Mouse (Mus musculus): ENCODE measurements at regions not wholly inside any gene's neighbourhood (a gene's known extent, or its start where the extent isn't known, plus 50 kb on each side); places are given as distances from the start of the nearest gene placed in this dataset.

DNA sequence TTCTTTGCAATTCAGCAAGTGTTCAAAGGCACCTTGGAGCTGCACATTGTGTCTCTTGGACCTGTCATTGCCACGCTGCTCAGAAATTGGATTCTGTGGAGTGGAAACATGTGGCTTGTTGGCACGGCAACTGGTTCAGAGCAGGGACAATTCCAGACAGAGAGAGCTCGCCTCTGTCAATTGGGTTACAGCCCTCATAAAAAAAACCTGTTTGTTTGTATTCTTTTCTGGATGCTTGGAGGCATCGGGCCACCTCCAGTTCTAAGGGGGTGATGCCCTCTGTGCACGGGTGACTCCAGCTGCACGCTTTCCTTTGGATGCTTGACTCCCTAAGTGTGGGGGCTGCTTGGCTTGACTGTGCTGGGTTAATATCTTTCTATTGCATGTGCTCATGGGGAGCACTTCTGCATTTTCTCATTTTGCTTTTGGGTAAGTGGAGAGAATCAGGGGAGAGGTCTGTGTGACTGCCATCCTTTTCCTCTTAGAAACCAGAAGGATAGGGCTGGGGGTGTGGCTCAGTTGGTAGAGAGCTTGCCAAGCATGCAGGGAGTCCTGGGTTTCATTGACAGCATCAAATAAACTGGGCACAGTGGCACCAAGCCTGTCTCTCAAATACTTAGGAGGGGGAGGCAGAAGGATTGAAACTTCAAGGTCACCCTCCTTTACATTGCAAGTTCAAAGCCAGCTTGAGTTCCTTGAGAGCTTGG, 130.6 kb upstream of the Auts2 start:
- no peak for DNase-seq (ENCODE audit: extremely low spot score, low spot score)

DNA sequence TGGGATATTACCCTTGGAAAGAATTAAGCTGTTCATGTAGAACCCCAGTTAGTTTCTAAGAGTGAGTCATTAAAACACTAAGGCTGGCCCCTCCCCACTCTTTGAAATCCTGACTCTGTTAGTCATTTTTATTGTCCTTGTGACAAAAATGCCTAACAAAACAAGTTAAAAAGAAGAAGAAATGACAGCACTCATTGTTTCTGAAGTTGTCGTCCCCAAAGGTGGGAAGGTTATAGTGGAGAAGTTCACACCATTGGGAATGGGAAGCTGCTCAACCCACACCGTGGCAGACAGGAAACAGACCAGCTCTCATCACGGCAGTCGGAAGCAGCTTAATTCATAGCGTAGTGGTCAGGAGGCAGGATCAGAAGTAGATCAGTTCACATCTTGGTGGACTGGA, 128.4 kb upstream of the Auts2 start:
- no peak for DNase-seq (ENCODE audit: extremely low spot score, low spot score)

DNA sequence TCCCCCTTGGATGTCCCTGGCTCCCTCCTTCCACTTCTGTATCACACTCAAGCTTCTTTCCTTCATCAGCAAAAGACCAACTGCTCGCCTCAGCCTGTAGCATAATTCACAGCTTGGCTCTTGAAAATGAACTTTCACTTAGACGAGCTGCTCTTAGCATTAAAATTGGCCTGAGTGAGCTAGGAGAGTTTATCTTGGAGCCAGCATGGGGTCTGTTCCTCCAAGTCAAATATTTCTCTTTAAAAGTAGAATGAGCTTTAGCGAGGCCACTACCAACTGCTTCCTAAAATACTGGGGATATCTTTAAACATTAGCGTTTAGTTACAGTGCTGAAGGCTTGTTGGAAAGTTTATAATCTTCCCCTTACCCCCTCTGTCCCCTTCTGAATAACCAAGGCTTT, 124.2 kb upstream of the Auts2 start:
- no peak for DNase-seq (ENCODE audit: extremely low spot score, low spot score)

DNA sequence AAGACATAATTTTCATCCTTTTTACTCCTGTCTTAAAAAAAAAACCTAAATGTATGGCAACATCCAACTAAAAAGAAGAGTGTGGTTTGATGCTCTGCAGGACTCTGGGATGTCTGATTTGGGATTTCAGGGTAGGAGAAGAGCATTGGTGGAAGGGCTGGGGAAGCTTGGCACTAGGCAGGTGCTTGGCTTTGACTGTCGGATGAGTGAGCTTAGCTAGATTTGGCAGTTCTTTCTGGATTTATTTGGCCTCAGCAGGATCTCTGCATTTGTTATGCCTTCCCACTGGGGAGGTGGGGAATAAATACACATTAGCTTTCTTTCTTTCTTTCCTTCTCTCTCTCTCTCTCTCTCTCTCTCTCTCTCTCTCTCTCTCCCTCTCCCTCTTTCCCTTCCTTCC, 118.1 kb upstream of the Auts2 start:
- DNase-seq (ENCODE audit: extremely low spot score, low spot score), result no peak

DNA sequence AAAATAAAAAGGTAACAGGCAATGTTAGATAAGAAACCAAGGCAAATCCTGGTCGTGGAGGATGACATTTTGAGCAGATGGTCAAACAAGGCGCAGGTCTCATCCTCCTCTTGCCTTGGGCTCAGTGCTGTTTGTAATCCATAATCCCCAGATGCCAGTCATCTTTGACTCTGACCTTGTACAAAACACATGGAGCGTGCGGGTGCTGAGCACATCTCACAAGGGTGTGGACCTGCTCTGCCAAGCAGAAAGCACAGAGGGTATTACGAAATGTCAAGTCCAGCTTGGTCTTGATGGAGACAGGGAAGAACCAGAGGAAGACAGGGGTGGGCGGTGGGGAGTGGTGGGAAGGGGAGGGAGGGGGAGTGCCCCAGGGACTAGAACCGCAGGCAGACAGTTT, 116.9 kb upstream of the Auts2 start:
- no peak for DNase-seq (ENCODE audit: extremely low spot score, low spot score)

DNA sequence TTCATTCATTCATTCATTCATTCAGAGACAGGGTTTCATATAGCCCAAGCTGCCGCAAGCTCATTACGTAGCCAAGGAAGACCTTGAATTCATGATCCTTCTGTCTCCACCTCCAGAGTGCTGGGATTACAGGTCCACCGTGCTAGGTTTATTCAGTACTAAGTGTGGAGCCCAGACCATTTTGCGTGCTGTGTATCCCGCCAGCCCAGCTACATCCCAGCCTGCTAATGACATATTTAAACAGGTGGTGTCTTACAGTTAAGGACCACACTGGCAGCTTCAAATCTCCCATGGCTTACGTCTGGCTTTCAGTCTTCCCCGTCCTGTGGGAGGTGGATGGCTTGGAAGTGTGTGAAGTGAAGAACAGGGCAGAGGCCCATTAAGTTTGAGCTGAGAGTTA, 111.2 kb upstream of the Auts2 start:
- no peak for DNase-seq (ENCODE audit: extremely low spot score, low spot score)

DNA sequence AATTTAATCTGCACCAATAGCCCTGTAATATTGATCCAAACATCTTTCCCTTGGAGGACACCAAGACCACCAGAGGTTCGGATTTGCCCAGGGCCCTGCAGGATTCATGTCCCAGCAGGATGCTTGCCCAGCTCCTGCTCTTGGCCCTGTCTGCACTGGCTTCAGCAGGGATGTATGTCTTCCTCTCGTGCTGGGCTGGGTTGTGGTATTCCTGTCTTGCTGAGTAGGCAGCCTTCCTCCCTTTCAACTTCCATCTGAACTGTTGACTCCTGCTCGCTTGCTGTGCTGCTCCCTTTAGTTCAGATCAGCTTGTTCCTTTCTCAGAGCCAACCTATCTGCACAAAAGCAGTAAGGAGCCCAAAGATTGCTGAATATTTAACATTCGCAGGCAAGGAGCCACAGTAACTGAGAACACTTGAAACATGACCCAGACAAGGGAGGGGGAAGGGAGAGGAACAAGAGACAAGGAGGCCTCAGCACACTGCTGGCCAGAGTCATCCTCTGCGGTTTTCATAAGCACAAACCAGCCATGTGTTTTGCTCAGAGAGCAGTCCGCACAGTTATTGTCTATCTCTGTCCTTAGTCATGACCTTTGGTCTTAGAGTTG, 110.7 kb upstream of the Auts2 start:
- peak; percentile 20 for DNase-seq (ENCODE audit: extremely low spot score, low spot score)

DNA sequence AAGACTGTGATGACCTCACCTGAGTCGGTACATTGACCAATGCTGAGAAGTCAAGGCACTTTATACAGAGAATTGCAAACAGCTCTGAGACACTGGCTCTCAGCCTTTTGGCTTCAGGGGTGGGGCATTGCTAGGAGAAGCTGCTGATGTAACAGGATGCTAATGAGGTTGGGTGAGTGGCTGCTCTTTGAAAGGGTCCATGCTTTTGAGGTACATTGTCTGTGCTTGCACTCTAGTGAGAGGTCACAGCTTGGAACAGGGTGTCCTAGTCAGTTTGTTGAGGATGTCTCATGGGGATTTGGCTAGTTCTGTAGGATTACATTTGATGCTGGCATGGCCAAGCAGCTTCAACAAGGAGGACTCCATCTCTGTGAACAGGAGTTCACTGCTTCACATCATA, 109.1 kb upstream of the Auts2 start:
- no peak for DNase-seq (ENCODE audit: extremely low spot score, low spot score)

DNA sequence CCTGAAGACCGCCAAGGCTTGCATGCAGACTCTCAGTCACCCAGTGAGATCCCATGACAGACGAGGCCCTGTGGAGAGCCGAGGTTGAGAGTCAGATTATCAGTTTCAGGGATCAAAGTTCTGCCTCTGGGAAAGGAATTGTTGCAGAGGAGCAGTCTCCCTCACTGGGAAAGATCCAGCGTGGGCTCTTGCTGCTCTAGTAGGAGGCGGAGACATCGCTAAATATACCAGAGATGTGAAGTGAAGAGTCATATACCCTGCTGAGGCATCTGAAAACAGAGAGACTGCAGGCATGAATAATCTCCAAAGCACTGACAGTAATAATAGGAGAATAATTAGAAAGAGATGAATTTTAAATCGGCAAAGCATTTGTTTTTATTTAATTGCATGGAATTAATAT, 106.6 kb upstream of the Auts2 start:
- no peak for DNase-seq (ENCODE audit: extremely low spot score, low spot score)

DNA sequence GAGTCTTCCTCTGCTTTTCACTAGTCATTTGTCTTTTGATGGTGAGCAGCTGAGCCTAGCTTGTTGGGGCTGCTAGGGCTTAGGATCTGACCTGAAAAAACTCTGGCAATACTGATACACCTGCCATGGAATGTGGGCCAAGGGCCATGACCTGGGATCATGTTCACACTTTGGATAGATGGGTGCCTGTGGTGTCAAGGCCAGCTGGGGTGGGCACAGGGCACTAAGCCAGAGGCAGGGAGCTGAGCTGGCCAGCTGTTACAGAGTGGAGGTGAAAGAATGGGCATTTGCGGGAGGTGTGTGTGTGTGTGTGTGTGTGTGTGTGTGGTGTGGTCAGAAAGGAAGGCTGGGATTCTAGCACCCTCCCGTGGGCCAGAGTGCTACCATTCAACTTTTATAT, 105.6 kb upstream of the Auts2 start:
- DNase-seq (ENCODE audit: extremely low spot score, low spot score), result no peak

DNA sequence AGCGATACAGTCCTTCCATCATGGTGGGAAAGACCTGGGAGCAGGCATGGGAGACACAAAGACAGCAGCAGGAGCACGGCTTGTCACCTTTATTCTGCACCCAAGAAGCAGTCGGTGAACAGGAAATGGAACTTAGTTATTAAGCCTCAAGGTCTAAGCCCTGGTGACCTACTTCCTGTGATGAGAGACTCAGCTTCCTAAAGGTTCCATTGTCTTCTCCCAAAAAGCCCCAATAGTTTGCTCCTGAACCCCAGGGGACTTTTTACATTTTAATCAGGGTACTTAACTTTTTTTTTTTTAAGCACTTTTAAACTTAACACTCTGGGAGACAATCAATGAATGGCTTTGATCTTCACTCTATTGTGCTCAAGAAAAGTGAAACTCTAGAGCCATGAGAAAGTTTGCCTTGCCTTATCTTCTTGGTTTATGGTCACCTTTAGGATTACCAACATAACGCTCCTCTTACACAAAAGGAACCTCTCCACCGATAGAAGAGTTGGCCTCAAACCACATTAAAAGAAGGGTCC, 101.6 kb upstream of the Auts2 start:
- no peak for DNase-seq (ENCODE audit: extremely low spot score, low spot score)

DNA sequence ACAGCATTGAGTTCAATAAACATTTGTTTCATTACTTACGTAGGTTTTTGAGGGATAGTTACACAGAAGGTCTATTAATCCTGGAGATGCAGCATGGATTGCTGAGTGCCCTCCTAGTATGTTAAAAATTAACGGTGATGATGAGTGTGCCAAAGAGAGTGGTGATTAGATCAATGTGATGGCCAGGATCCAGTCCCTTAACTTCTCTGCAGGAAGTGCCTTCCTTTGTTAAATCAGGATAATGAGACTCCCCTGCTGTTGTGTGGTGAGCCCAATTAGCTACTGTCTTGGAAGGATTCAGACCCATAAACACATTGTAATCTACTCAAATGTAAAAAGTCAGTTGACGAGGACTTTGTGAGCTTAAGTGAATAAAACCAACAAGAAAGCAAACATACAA, 100.1 kb upstream of the Auts2 start:
- DNase-seq (ENCODE audit: extremely low spot score, low spot score), result no peak

DNA sequence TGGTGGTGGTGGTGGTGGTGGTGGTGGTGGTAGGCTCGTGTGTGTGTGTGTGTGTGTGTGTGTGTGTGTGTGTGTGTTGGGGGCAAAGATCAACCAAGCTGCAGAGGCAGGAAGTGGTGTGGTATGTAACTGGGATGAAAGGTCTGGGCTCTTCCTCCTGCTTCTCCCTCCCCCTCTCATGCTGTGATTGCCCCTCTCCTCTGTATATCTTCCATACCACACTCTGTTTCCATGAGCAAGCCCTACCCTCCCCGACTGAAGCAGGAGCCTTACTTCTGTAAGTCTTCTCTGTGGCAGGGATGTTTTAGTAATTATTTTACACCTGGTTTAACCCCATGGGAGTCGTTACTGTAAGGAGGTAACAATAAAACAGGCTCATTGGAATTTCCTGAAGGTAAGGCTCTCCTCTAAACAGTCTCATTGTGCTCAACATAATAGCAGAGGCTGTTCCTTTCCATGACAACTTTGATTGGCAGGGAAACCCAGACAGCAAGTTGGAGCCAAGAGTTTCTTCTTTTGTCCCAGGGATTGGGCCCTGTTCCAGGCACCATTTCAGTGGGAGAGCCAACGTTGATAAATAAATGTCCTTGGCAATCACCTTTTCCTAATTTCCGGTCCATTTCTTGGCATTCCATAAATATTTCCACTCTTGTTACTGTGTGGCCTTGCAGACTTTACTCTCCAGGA, 90.2 kb upstream of the Auts2 start:
- no peak for DNase-seq (ENCODE audit: extremely low spot score, low spot score)

DNA sequence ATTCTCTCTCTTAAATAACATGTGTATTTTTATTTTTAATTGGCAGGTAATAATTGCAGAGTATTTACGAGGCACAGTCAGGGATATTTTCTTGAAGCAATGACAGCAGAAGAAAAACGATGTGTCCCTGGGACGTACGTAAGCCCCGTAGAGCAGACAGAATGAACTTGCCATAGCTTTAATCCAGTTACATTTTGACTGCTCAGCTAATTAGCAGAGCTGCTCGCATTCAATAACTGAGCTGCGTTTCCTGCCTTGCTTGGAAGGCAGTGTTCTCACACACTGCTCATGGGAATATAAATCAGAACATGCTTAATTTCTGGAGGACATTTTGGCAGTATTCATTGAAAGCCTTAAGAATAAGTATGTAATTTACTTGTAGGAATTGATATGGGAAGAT, 78.6 kb upstream of the Auts2 start:
- DNase-seq (ENCODE audit: extremely low spot score, low spot score), result no peak

DNA sequence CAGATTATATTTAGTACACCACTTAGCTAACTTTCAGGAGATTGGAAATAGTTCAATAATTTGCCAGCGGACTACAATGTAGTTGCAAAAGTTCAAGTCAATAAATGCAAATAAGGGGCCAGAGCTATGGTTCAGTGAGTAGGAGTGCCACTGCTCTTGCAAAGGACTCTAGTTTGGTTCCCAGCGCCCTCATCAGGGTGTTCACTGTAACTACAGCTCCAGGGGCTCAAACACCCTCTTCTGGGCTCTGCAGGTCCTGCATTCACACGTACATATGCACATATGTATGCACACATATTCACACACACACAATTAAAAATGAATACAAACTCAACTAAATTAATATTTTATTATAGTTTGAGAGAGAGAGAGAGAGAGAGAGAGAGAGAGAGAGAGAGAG, 74.1 kb upstream of the Auts2 start:
- no peak for DNase-seq (ENCODE audit: extremely low spot score, low spot score)

DNA sequence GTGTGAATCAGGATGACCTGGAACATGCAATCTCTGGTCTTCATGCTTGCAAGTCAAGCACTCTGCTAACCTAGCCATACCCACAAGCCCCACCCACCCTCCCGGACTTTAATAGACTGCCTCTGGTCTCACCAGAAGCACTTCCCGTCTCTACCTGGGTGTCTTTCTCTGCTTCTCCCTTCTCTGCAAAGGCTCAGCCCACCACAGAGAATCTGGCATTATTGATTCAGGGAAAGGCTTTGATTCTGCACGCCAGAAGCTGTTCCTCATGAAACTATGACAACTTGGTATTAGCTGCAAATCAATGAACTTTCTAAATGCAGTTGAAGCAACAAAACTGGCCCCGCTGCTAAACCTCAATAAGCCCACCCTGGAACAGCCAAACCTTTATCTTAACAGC, 66.1 kb upstream of the Auts2 start:
- no peak for DNase-seq (ENCODE audit: extremely low spot score, low spot score)

DNA sequence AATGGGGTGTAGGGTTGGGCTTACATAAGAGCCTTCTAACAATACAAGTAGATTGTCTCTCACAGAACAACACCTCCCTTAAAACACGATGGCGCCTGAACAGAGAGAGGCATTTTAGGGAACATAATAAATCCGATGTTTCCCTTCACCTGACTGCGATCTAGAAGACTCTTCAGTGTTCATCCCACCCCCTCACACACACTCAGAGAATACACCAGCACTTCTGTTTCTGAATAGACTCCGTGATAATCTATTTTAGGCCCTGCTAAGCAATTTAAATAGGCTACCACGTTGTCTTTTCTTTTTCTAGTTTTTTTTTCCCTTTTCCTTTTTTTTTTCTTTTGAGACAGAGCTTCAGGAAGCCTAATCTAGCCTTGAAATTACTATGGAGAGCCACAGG, 63.1 kb upstream of the Auts2 start:
- DNase-seq (ENCODE audit: extremely low spot score, low spot score), result no peak

DNA sequence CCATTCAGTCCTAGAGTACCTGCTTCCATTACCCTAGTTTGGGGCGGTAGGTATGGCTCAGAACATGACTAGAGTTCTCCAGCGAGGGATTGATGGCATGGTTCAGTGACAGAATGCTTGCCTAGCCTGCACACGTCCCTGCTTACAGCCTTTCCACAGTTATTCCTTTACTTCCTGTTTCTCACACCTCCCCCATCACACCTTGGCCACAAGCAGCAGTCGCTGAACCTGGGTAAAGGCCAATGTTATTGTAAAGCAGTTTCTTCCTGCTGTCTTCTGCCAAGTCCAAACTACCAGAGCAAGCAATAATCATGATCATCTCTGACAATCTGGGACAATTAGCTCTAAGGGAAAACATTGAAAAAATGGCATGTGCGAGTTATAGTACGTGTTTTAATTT, 51.7 kb upstream of the Auts2 start:
- DNase-seq (ENCODE audit: extremely low spot score, low spot score), result no peak

Measured in neural tube, embryonic 10.5 days (tissue).